Mouse (Mus musculus): ENCODE data around the gene Bex3.
A peak's percentile ranks its signal among the peaks of the same experiment; 100 is the strongest.
"Not testable (repeated sequence)": the region's sequence is repeated elsewhere in the genome, so short reads cannot be mapped to it uniquely, and the experiment has no call there.

Gene Bex3

DNA sequence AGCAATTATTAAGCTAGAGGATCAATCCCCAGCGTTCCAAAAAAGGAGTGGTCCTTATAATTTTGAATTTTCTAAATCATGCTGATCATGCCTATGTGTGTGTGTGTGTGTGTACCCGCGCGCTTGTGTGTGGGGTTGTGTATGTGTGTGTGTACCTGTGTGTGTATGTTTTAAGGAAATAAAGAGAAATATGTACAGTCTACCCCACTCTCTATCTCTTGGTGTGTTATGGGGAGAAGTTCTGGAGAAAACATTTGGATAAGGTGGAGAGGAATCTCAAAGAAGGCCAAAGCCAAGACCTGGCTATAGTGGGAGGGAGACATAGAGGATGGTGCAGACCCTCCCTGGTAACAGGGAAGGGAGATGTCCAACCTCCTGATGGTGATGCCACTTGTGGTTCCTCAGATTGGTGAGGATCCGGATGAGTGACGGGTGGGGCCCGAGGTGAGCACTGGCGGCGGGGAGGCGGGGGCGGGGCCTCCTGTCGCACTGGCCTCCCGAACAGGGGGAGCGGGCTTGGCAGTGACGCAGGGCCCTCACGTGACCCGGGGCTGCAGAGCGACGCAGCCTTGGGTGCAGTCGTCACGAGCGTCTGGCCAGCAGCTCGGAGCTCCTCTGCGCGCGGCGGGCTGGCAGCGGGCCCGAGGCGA is at the start of gene Bex3:
Bex3 (plus strand) TSS at position 511 of the 650 bp plus-strand sequence.
- DNase-seq (ENCODE audit: low spot score in 2 of 2), result peak; percentile 12 to 40

GRCm38 (mm10) chrX:136223714-136224113 is 46.3 kb upstream of the Bex3 start:
- DNase-seq (ENCODE audit: low spot score in 2 of 2), result no peak

- DNase-seq (ENCODE audit: low spot score in 2 of 2), result no peak
These were observed 42.3 kb upstream of the Bex3 start for GRCm38 (mm10) chrX:136227768-136228167.

DNA sequence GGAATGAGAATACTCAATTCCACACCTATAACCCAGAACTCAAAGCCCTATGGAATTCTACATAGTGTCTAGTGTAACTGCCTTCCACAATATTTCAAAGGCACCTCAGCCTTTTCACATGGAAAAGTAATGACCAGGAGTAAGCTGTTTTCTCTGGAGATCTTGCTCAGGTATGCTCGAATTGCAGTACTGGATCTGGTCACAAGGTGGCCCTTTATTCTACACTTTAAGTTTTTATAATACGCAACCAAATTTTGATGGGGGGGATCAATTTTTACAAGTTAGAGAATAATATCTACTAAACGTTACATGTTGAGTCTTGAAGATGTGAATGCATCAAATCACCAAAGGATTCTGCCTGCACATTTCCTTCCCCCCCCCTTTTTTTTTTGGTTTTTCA is 31.9 kb upstream of the Bex3 start:
- DNase-seq (ENCODE audit: low spot score in 2 of 2), result peak; percentile 15 to 61

- no peak for DNase-seq (ENCODE audit: low spot score in 2 of 2)
These were observed 26.9 kb upstream of the Bex3 start for GRCm38 (mm10) chrX:136243181-136243580.

- peak; percentile 40 to 79 for DNase-seq (ENCODE audit: low spot score in 2 of 2)
These were observed 25.4 kb upstream of the Bex3 start, which contains the start of gene Tceal9 for GRCm38 (mm10) chrX:136244574-136245229. Tceal9 (plus strand) TSS chrX:136245079.

DNA sequence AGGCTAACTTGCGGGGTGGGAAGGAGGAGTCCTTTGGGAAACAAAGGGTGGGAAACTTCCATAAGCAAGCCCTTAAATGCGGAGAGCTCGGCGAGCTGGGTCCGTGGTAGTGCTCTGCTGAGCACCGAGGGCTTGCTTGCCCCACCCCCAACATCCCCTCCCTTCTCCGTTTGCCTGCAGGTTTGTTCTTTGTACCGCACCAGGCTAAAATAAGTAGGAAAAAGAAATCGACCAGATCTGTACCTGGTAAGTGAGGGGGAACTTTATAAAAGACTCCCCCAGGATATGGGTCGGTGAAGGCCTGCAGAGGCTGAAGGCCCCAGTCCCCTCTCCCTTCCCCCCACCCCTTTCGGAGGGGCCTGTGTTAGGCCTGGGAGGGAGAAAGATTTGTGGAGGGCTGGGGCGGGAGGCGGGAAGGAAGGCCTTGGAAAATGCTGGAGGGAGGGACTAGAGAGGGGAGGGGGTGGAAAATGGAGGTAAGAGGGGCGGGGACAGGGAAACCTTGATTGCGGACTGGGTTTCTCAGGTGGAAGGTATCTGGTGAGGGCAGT is 24.5 kb upstream of the Bex3 start:
- peak; percentile 5 to 32 for DNase-seq (ENCODE audit: low spot score in 2 of 2)

DNA sequence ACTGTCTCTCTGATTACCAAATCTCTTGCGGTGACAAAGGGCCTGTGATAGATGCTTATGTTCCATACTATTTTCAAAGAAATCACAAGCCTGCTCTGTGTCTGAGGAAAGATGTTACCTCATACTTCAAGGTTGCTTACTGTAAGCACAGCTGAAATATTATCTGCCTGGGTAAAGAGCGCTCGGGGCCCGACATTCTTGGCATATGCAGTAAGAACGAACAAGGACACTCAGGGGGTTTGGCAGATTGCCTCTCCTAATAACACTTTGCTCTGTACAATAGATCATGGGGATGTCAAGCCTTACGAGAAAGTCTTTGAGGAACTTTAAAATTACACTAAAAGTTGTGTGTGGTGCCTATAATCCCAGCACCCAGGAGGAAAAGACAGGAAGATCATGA is 21.2 kb upstream of the Bex3 start:
- no peak for DNase-seq (ENCODE audit: low spot score in 2 of 2)

DNA sequence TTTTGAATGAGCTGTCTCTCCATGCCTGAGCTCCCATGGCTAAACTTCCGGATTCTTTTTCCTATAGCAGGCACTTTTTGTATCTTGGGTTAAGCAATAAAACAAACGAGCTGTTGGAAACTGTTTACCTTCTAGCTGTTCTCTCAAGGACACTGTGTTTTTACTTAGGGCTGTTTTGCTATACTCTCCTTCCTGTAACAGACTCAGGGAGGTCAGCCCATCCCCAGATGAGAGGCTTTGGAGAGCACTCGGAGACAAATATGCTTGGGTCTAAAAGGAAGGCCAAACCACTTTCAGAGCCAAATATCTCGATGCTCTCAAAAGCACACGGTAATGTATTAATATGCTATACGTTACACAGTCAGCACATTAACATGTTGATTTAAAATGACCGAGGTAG is 20.4 kb upstream of the Bex3 start:
- DNase-seq (ENCODE audit: low spot score in 2 of 2), result no peak

- DNase-seq (ENCODE audit: low spot score in 2 of 2), result no peak
These were observed 17.9 kb upstream of the Bex3 start for GRCm38 (mm10) chrX:136252023-136252729.

GRCm38 (mm10) chrX:136267720-136268119 is 2.3 kb upstream of the Bex3 start:
- no peak for DNase-seq (ENCODE audit: low spot score in 2 of 2)

DNA sequence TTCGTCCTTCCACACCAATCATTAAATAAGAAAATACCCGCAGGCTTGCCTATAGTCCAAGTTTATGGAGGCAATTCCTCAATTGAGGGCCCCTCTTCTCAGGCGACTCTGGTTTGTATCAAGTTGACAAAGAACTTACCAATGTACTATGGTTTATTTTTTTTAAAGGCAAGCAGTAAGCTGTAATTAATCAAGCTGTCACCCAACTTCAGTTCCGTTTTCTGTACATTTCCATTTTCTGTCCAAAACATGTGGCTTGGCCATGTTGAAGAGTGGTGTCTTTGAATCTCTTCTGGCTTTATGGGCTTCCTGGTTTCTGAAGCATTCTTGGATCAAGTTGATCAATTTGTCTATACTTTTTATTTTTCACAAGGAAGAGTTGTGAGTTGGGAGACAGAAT is 1.9 kb upstream of the Bex3 start:
- no peak for DNase-seq (ENCODE audit: low spot score in 2 of 2)

DNA sequence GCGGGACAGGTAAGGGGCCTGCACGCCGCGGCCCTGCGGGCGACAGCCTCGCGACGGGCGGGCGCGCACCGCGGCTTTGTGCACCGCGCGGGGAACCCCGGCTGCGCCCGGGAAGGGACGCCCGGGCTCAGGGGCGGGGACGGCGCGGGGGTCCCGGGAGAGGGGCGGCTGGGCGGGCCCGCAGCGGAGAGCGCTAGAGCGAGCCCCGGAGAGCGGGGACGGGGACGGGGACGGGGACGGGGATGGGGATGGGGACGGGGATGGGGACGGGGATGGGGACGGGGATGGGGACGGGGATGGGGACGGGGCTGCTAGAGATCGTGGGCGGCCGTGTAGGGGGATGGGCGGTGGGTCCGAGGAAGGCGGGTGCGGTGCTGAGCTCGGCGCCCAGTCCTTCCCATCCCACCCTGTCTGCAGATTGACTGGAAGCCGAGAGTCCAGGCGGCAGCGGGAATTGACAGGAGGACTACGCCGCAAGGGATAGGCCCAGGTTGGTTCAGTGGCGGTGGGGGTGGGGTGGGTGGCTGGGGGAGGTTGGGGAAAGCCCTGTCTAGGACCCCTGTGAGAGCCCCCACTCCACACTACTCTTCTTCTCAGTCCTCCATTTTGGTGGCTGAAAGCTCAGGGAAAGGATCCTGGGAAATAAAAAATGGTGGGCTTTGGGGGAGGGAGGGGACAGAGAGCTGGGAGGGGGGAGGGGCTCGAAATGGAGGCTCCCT is 499 bp downstream of the Bex3 start:
- DNase-seq (ENCODE audit: low spot score in 2 of 2), result not testable (repeated sequence)

DNA sequence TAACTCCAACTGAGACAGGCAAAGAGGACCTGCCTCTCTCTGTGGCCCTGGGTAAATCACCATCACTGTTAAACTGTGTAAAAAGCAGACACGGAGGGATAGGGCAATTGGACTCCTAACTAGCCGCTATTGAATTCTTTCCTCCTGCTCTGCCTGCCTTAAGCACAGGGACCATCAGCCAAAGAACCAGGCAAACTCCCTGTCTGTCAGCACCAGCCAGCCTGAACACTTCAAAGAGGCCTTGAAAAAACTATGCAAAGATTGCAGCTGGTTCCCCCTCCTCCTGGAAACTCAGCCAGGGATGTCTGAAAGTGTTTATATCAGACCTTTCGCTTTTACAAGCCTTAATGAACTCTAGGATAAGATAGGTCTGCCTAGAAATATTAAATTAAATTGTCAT is 4.5 kb downstream of the Bex3 start:
- DNase-seq (ENCODE audit: low spot score in 2 of 2), result no peak

DNA sequence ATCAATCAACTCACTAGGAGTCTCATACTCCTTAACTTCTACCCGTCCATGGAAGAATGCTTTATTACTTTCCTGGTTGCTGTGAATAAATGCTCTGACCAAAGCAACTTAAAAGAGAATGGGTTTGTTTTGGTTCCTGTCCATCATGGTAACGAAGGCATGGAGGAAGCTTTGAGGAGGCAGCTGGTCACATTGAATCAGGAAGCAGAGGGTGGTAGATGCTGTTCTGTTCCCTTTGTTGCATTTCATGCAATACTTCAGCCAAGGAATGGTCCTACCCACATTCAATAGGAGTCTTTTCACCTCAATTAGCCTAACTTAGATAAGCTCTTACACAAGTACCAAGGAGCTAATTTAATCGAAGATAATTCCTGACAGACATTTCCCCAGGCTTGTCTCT is 5.3 kb downstream of the Bex3 start:
- DNase-seq (ENCODE audit: low spot score in 2 of 2), result no peak

GRCm38 (mm10) chrX:136277577-136277976 is 7.5 kb downstream of the Bex3 start:
- DNase-seq (ENCODE audit: low spot score in 2 of 2), result no peak

DNA sequence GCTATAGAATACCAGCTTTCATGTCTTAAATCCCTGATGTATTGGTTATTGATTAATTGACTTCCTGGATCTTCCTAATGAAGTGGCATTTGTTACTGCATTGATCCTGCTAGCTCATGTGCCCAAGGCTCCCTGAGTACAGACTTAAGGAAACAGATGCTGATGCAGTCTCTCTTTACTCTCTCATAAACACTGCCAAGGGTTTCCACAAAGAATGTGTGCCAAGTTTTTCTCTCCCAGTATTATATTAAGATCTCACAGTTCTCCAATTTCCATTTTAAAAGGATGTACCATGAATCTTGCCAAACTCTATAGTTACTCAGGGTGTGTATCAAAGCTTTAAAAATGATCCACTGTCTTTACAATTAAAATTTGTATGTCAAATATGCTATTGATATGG is 8.3 kb downstream of the Bex3 start:
- DNase-seq (ENCODE audit: low spot score in 2 of 2), result no peak

DNA sequence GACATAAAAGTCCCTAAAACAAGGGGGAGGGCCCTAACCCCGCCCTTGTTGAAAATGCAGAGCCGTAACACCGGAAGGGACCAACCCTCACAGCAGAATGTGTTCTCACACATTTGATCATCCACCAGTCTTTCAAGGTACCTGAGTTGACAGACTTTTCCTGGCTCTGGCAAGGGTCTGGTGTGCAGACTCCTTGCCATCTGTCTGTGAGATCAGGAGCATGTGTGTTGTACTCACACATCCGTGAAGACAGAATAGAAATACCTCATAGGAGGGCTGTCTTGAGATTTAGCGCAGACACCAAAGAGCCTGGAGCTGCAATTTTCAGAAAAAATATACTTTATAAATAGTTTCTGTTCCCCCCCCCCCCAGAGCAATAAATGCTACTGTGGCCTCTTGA is 9.4 kb downstream of the Bex3 start:
- no peak for DNase-seq (ENCODE audit: low spot score in 2 of 2)

- DNase-seq (ENCODE audit: low spot score in 2 of 2), result no peak
These were observed 20.8 kb downstream of the Bex3 start for GRCm38 (mm10) chrX:136290817-136291281.

GRCm38 (mm10) chrX:136304295-136304694 is 34.2 kb downstream of the Bex3 start:
- peak in 1 of 2 experiments; percentile 43 for DNase-seq (ENCODE audit: low spot score in 2 of 2)

DNA sequence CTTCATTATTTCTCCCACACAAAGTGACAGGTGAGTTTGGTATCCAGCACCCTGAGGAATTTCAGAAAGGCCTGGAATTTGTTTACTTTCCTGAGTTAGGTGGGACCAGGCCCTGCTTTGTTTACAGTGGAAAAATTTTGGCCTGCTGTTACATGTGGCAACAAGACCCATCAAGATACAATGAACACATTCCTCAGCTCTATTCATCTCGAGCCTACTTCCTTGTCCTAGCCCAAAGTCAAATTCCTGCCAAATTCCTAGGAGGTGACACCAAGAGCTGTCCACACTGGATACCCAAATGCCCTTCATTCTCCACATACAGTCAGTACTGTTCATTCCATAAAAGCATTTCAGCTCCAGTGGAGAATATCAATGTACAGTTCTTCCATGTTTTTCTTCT is 36.1 kb downstream of the Bex3 start:
- no peak for DNase-seq (ENCODE audit: low spot score in 2 of 2)

GRCm38 (mm10) chrX:136313303-136313702 is 43.2 kb downstream of the Bex3 start:
- DNase-seq (ENCODE audit: low spot score in 2 of 2), result no peak

Measured in spleen, postnatal 10 days (tissue).